Mouse (Mus musculus) layer of hippocampus, postnatal 25 days (tissue): Measurements from ENCODE around the gene Gm49711. TPM values are rescaled to one million over a fixed set of nuclear protein-coding genes. Genes with fewer than 3 reads are reported as not detected.
A peak's percentile ranks its signal among the peaks of the same experiment; 100 is the strongest.

Experiments used
- DNase-seq, 2 experiments: peaks; one replicate each; pipeline ENCODE4 v3.0.0; 2022; ENCODE audit warnings: mixed read lengths in 2 of 2, low spot score in 1 of 2; ENCODE audit errors: extremely low spot score in 1 of 2
- total RNA-seq, 2 experiments: library from RNA; stranded (reverse); gene quantifications; 2 replicates each; pipeline ENCODE4 v1.2.3; 2021

Gene Gm49711
- total RNA-seq, 2 experiments from 2014 or later: 0.25 to 0.33 TPM

DNA sequence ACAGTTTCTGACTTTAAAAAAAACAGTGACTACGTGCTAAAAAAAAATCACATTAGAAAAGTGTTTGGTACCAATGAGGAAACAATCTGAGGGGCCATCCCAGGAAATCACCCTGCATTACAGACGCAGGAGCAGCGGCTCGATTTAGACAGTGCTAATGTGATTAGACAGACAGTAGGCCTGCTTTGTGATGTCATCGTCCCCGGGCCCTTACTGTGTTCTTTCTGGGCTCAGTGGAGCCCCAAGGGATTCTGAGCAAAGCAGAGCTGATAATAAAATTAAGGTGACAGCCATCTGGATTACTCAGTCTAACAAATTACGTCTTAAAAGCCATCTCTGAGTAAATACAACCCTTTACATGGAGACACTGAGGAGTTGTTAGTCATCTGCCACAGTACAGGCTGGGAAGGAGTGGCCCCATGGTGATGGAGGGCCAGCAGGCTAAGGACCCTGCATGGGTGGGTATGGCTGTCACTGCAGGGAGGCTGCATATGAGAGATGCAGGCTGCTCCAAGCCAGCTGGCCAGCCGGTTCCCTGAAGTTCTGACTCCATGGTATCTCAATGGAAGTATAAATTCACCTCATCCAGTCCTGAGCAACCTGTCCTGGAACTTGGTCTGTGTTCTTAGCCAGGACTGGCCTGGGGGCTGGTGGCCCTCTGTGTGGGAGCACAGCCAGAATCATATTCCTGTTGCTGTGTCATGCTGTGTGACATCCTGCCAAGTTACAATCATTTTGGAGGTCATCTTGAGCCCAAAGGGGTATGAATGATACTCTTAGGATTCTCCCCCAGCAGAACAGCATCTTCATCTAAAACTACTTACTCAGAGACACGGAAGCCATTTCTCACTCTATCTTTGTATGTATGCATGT is 59.5 kb downstream of the Gm49711 start:
- DNase-seq: no peak

DNA sequence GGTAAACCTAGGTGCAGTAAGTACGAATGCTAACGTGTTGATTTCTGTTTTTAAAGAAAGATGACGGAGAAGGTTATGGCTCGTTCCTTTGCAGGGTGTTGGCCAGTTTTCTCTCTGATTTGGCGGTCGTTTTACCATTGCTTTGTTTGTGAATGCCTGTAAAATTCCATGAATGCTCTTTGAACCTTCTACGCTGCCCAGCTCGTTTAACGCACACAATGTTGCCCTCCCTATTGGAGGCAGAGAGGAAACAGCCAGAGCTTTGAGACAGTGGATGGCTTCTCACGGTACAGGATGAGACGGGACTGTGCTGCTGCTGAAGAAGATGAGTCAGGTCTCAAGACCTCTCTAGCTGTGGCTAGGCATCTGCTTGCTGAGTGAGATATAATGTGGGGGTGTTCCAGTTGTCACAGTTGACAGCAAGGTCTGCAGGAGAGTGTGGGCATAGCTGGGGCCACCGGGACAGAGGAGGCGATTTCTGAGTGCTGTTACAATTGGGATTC is 60.9 kb downstream of the Gm49711 start:
- no peak for DNase-seq

DNA sequence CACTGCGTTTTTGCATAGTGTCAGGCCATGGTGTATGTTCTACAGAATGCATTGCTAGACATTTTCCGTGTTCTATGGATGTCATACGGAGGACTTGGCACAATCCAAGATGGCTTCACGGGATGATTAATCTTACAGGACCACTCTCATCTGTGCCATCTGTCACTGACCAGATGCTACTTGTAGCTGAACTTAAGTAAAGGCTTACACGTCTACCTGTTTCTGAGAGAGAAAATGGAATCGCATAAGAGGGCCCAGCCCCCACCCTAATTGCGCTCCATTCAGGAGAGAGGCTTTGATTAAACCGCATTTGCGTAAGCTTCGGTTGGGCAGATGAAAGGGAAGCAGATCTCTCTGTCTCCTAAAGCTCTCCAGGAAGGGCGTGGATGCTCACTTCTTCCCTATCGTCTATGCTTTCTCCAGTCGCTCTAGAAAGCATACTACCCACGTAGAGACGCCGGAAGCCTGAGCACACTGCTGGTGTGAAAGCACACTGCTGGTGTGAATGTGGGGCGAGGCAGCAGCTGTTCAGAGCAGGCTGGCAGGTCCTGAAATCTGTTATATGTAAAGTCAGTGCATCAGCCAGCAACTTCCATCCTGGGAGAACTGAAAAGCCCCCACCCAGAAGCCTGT is 62.9 kb downstream of the Gm49711 start:
- no peak for DNase-seq

DNA sequence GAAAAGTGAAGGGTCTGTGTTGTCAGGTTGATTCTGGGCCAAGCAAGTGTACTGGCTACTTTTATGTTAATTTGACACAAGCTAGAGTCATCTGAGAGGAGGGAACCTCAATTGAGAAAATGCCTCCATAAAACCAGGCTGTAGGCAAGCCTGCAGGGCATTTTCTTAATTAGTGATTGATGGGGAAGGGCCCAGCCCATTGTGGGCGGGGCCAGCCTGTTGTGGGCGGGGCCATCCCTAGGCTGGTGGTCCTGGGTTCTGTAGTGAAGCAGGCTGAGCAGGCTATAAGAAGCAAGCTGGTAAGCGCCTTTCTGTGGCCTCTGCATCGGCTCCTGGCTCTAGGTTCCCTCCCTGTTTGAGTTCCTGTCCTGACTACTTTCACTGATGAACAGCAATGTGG is 69.1 kb downstream of the Gm49711 start:
- DNase-seq: no peak

DNA sequence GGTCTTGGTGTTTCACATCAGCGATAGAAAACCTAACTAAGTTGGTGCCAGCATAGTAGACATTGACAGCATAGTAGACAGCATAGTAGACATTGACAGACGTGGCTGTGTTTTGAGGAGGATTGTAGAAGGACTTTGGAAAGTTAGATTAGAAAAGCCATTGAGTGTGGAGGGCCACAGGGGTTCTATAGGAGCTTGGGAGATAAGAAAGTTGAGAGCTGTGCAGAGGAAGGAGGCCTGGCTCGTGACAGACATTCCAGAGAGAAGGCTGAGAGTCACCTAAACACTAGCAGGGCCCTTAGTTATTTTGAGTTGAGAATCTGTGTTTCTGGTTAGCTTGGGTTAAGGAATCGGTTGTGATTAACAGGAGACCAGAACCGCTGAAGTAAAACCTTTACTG is 69.5 kb downstream of the Gm49711 start:
- DNase-seq: no peak

DNA sequence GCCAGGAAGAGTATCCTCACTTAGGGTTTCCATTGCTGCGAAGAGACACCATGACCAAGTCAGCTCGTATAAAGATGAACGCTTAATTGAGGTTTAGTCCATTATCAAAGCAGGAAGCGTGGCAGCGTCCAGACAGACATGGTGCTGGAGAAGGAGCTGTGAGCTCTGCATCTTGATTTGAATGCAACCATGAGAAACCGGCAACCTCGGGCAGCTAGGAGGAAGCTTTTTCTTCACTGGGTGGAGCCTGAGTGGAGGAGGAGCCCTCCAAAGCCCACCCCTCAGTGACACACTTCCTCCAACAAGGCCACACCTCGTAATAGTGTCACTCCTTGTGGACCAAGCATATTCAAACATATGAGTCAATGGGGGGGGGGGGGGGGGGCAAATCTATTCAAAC is 71.7 kb downstream of the Gm49711 start:
- DNase-seq: no peak

DNA sequence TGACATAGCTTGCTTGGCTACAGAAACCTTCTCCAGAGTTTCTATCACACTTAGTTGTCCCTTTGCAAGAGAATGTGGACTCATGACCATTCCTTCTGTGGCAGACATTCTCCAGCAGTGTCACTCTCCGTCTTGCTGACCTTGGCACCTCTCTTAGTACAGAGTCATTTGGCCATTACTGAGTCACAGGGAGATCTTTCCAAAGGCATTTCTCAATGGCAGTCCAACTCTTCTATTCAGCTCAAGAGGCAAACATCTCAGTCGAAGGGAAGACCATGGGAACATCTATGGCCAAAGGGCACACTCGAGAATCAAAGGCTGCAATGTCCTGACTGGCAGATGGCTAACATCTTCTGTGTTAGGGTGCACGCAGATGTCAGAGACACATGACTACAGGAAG is 74.4 kb downstream of the Gm49711 start:
- DNase-seq: no peak

DNA sequence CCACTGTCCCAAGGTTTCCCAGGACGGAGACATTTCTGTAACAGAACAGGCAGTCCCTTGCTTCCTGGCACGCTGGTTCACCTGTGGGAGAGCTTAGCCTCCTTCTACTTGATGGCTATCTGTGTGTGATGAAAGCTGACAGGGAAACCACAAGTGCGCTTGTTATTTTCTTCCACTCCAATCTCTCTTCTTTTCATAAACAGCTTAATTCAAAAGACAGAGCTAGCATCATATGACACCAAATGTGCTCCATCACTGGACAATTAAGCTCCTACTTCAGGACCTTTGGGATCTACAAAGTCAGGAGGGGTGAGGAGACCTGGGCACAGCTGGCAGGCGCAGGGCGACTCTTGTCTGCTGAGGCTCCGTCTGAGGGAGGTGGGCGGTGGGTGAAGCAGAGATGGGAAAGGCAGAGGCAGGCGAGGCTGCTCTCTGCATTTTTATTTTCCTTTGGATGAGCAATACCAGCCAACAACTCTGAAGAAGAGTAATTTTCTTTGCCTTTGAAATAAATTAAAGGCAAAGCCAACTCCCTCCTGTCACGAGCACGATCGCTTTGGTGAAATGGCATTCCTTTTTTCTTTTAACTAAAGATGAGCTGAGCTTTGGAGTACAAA is 76.1 kb downstream of the Gm49711 start:
- no peak for DNase-seq

DNA sequence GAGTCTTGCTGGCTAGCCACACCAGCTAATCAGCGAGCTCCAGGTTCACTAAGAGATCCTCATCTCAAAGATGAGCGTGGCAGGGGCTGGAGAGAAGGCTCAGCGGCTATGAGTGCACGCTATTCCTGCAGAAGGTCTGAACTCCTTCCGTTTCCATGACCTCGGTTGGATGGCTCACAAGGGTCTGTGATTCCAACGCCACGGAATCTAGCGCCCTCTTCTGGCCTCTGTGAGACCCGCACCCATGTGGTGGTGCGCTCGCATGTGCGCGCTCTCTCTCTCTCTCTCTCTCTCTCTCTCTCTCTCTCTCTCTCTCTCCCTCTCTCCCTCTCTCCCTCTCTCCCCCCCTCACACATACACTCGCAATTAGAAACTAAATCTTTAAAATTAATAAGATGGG is 78.2 kb downstream of the Gm49711 start:
- no peak for DNase-seq

DNA sequence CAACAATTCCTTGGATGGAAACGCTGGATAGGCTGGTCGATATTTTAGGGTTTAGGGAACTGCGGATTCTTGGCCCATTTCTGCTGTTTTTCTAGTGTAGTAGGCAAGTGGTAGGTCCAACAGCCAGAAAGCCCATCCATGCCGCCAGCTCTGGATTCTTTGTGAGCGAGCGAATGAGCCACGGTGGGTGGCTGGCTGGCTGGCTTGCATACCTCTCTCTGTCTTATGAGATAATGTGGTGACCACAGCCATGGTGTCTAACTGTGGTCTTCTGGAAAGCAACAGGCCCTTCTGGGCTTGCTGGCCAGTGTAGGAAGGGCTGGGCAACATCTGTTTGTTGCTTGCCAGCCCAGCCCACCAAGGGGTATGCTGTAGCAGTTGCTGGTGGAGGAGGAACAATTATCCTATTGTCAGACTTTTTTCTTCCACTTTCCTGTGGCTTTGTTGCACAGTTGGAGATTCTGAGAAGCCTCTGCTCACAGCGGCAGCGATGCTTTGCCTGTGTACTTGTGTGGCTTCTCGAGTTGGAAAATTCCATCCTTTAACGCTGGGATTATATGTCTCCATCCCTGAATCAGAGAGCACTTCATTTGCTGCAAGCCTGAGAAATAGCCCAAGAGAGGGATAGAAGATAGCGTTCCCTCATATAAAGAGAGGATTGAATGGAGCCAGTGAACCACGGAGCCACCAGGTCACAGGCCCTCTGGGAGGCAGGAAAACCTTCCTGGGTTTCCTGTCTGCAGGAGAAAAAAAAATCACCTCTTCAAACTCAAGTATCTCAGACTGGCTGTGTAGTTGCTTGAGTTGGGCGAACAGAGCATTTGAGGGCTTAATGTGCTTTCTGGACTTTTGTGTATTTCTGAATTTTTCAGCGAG is 81.5 kb downstream of the Gm49711 start:
- no peak for DNase-seq

DNA sequence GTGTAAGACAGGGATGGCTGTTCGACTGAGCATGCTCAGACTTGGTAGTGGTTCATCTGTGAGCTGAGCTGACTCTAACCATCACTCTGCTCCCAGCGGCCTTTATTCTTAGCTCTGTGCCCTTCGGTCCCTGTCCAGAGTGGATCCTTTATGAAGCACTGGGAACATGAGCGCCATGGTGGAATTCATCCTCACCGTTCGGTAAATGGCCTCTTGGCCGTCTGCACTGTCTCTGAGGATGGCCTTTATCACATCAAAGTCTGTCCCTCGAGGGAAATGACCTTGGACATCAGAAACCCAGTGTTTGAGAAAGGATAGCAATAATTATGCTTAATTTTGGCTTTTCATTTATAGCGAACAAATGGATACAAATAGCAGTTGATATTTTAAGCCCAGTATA is 82.2 kb downstream of the Gm49711 start:
- DNase-seq: no peak

DNA sequence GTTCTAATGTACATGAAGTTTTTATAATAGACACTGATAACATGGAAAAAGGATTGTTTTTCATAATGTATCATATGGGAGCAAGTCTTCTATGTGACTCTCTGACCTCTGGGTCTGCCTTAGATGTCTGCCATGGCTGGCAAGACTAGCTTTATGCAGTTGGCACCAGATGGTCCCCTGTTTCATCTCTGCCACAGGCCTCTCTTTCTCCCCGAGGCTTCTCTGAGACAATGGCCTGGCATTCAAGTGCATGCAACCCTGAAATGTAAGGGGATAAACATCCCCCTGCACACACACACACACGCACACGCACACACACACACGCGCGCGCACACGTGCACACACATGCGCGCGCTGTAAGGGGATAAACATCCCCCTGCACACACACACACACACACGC is 82.9 kb downstream of the Gm49711 start:
- no peak for DNase-seq

DNA sequence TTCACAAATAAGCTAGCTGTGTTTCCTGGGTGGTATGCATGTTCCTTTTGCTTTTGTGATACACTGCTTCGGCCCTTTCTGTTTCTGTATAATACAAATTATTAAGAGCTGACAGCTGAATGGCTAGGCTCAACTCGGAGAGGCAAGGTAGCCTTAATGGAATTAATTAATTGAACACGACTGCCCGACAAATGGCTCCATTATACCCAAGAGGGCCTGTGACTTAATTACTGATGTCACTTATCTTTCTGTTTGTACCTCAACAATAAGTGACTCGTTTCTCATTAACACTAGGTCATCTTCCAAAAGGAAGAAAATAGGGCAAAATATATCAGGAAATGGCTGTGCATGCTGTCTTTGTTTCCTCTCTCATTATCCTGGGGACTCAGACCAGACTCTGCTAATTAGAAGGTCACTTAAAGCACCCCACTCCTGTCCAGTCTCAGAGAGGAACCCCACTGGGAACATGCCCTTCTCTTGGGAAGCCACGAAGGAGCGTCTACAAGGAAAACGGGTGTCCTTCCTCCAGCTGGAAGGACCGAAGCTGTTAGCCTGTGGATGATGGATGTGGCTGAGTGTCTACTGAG is 84.4 kb downstream of the Gm49711 start:
- no peak for DNase-seq

DNA sequence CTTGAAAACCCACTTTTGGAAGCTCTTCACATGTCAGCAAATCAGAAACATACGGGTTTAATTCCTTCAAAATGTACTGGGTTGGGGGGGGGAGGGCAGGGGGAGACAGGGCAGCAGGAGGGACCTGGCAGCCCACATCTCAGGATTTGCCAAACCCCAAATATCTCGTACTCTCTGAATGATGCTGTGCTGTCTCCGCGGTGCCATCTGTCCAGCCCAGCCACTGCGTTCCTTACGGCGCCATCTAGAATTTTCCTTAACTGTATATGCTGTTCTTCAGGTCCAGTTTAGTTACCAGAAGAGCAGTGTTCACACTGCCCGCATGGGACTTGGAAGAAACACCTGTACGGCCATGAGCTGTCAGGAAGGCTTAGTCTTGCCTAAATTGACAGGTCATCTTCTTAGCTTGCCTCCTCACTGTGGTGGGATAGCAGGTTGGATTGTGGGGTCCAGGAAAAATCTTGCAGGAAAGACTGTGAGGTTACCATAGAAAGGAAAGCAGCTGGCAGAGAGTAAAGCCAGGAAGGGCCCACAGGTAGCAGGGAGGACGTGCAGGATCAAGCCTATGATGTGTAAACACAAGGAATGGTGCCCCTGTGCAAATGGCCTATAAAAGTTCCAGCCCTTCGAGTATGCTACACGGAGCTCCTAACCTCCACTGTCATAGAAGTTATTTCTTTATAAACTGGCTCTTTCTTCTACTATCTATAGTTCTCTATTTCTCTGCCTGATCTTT is 89.7 kb downstream of the Gm49711 start:
- DNase-seq: no peak

DNA sequence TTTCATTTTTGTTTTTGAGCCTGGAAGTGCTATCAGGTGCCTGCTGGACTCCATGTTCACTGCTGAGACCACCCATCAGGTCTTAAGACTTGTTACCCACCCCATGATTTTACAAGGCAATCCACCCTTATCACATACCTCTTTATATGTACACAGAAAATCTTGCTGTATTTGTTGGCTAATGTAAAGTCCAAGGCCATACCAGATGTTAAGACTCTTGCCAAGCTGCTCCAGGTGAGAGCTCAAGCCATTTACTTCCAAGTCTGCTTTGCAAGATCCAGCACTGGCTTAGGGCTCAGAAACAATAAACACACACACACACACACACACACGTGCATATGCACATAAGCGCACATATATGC is 90.2 kb downstream of the Gm49711 start:
- DNase-seq: no peak

DNA sequence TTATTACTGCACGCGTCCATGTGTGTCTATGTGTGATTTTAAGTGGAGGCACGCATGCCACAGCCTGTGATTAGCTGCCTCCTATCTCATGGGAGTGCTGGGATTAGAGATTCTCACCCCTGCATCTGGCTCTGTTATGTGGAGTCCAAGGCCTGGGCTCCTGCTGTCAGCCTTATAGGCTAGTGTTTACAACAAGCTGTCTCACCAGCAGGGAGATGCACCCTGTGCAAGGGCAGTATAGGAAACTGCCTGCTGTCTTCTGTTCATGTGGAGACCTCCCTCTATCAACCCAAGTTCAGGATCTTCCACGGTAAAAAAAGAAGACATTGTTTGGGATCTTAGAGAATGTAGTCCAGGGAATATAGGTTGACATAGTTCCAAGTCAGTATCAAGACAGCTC is 92.9 kb downstream of the Gm49711 start:
- DNase-seq: no peak

DNA sequence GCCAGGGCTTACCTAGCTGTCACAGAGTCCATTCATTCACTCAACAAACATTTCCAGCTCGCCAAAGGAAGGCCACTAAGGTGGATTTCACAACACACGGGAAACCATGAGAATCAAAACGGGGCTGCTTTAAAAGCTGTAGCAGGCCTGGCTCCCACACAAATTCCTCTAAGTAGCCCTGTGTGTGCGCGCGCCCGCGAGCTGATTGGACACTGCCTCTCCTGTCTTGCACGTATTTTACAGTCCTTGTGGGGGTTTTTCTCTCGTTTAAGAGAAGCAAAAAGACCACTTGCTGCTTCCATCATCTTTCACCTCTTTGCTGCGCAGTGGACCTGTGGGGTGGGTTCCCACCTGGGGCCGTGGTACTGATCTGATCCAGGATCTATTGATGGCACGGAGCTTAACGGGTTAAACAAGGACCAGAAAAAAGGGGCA is 99.9 kb downstream of the Gm49711 start:
- DNase-seq: peak; percentile 21 to 38

DNA sequence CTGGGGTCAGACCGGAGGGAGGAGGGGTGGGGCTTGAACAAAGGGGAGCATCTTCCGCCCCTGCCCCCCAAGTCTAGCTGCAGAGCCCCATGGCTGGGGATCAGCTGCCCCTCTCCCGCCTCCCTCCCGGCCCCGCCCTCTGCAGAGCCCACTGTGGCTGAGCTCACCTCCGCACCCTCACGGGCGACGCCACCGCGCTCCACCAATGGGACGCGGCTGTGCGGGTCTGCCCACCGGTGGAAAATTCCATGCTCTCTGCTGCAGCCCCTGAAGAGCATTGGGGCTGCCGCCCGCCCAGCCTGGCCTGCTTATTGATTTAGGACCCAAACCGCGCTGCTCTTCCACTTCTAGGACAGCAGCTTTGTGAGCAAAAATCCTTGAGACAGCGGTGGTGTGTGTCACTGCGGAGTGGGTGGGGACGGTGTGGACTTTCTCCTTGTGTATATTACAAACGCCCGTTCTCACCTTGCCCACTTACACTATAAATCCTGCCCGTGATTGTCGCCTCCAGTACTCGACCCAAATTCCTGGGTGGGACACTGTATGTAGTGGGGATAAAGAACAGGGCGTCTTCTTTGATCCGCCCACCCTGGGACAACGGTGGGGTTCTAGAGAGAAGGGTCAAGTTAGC is 100.5 kb downstream of the Gm49711 start:
- peak; percentile 48 to 54 for DNase-seq

DNA sequence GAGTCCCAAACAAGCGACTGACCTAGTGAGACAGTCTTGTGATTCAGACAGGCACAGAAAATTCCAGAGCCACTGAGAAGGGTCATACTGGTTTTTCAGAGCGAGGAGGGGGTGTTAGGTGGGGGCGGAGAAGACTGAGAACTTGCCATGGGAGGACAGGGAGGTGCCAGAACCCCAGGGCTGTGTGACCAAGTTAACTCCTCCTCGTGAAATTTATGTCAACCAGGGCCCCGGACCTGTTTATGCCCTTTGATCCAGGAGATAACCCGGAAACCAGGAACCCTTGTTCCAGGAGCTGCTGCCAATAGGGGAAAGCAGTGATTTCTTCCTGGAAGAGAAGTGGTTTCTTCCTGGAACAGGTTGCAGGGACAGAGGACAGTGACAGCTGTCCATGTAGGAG is 101.0 kb downstream of the Gm49711 start:
- no peak for DNase-seq
